Mouse (Mus musculus): ENCODE results near the gene Rundc3b. TPM values are rescaled to one million over a fixed set of nuclear protein-coding genes. Genes with fewer than 3 reads are reported as not detected.

The Rundc3b gene
- polyA plus RNA-seq, 2 experiments, result 4.2 to 4.3 TPM

- TF ChIP-seq POLR2A (IDR thresholded peaks at IDR 0.05; ENCODE audit: borderline replicate concordance, extremely low read depth, insufficient read depth, insufficient read length), result no peak
- no peak overlapping the region for H3K4me3 ChIP-seq (replicated peaks; ENCODE audit: low read length)
- peaks cover 6% of the 10 kb centered on the region; the same call in 1 of the 2 replicates for H3K4me1 ChIP-seq (ENCODE audit: control insufficient read depth, insufficient read depth, low read length)
- no peak overlapping the region for H3K9ac ChIP-seq (ENCODE audit: low read depth, low read length, severe bottlenecking)
- no peaks in the 10 kb centered on the region for H3K9me3 ChIP-seq (ENCODE audit: control insufficient read depth, low read length)
- no peak overlapping the region for H3K4me2 ChIP-seq (replicated peaks; ENCODE audit: low read depth, low read length, severe bottlenecking)
- WGBS, result 57% methylated on average over 3 of the region's 3 CpGs
- DNase-seq (ENCODE audit: low spot score), result no peak
- no peak for ATAC-seq (ENCODE audit: low FRiP score, low read depth)
- no peaks in the 10 kb centered on the region for H3K36me3 ChIP-seq (ENCODE audit: control insufficient read depth, insufficient read depth, low read length)
- H3K27ac ChIP-seq (replicated peaks; ENCODE audit: low read depth, low read length), result no peak overlapping the region
- H3K27me3 ChIP-seq (ENCODE audit: control insufficient read depth, insufficient read depth, low read length), result no peaks in the 10 kb centered on the region
Measured at GRCm38 (mm10) chr5:8542631-8543207, 80.0 kb downstream of the Rundc3b start.

DNA sequence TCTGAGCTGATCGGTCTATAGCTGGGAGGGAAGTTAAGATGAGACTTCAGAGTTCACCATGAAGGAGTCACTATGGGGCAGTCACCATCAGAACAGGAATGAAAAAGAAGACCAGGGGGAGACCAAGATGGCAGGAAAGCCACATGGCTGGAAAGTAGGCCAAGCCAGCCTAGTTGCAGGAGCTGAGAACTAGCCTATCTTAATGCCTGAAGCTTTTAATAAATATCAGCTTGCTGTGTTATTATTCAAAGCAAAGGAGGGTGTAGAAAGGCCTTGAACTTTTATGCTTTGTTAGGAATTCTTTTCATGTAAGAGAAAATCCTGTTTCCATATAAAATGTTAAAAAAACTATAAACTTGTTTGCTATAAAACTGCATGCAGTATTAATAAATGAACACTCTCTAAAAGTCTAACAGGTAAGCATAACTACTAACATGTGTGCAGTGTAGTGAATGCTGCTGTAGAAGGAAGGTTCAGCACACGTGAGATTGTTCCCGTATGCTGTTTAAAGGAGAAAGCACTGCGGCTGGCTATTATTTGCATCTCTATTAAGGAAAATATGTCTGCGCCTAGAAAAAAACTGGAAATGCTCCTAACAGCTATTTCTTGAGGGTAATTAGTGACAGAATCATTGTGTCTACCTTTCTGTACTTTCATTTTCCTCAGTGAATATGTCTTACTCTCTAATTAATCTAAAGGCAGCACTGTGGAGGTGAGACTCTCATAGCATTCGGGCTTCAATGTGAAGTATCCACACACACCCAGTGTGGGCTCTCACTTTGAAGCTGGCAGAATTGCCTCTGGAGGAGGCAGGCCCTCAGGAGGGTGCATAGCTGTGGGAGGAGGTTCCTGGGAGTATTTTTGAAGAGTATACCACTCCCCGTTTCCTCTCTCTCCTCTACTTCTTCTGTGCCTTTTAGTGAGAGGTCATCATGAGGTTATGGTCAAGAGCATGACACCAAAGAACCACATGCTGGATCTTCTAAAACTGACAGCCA, 81.3 kb downstream of the Rundc3b start:
- WGBS, result 31% methylated on average over 7 of the region's 7 CpGs
- H3K9ac ChIP-seq (ENCODE audit: low read depth, low read length, severe bottlenecking), result no peak overlapping the region
- peak overlapping the region; percentile 22; the same call in 1 of the 2 replicates for H3K27ac ChIP-seq (replicated peaks; ENCODE audit: low read depth, low read length)
- H3K4me2 ChIP-seq (replicated peaks; ENCODE audit: low read depth, low read length, severe bottlenecking), result no peak overlapping the region
- peak; percentile 26 for DNase-seq (ENCODE audit: low spot score)
- no peaks in the 10 kb centered on the region for H3K27me3 ChIP-seq (ENCODE audit: control insufficient read depth, insufficient read depth, low read length)
- H3K4me1 ChIP-seq (ENCODE audit: control insufficient read depth, insufficient read depth, low read length), result peaks cover 6% of the 10 kb centered on the region; the same call in 1 of the 2 replicates
- no peaks in the 10 kb centered on the region for H3K36me3 ChIP-seq (ENCODE audit: control insufficient read depth, insufficient read depth, low read length)
- no peak overlapping the region for H3K4me3 ChIP-seq (replicated peaks; ENCODE audit: low read length)
- no peaks in the 10 kb centered on the region for H3K9me3 ChIP-seq (ENCODE audit: control insufficient read depth, low read length)
- TF ChIP-seq POLR2A (IDR thresholded peaks at IDR 0.05; ENCODE audit: borderline replicate concordance, extremely low read depth, insufficient read depth, insufficient read length), result no peak
- peak; percentile 70 for ATAC-seq (ENCODE audit: low FRiP score, low read depth)

- no peak for TF ChIP-seq POLR2A (IDR thresholded peaks at IDR 0.05; ENCODE audit: borderline replicate concordance, extremely low read depth, insufficient read depth, insufficient read length)
- H3K9ac ChIP-seq (ENCODE audit: low read depth, low read length, severe bottlenecking), result no peak overlapping the region
- no peaks in the 10 kb centered on the region for H3K4me1 ChIP-seq (ENCODE audit: control insufficient read depth, insufficient read depth, low read length)
- ATAC-seq (ENCODE audit: low FRiP score, low read depth) (no peak), DNase-seq (ENCODE audit: low spot score) (no peak)
- no peaks in the 10 kb centered on the region for H3K9me3 ChIP-seq (ENCODE audit: control insufficient read depth, low read length)
- no peak overlapping the region for H3K4me3 ChIP-seq (replicated peaks; ENCODE audit: low read length)
- no peaks in the 10 kb centered on the region for H3K36me3 ChIP-seq (ENCODE audit: control insufficient read depth, insufficient read depth, low read length)
- H3K27ac ChIP-seq (replicated peaks; ENCODE audit: low read depth, low read length), result no peak overlapping the region
- 27% methylated on average over 3 of the region's 3 CpGs for WGBS
- H3K4me2 ChIP-seq (replicated peaks; ENCODE audit: low read depth, low read length, severe bottlenecking), result no peak overlapping the region
- H3K27me3 ChIP-seq (ENCODE audit: control insufficient read depth, insufficient read depth, low read length), result no peaks in the 10 kb centered on the region
Measured at GRCm38 (mm10) chr5:8519006-8519405, 103.7 kb downstream of the Rundc3b start.

- no peak for DNase-seq (ENCODE audit: low spot score)
- H3K36me3 ChIP-seq (ENCODE audit: control insufficient read depth, insufficient read depth, low read length), result no peaks in the 10 kb centered on the region
- H3K9ac ChIP-seq (ENCODE audit: low read depth, low read length, severe bottlenecking), result no peak overlapping the region
- 37% methylated on average over 4 of the region's 4 CpGs for WGBS
- H3K4me1 ChIP-seq (ENCODE audit: control insufficient read depth, insufficient read depth, low read length), result no peaks in the 10 kb centered on the region
- no peaks in the 10 kb centered on the region for H3K27me3 ChIP-seq (ENCODE audit: control insufficient read depth, insufficient read depth, low read length)
- H3K4me3 ChIP-seq (replicated peaks; ENCODE audit: low read length), result no peak overlapping the region
- TF ChIP-seq POLR2A (IDR thresholded peaks at IDR 0.05; ENCODE audit: borderline replicate concordance, extremely low read depth, insufficient read depth, insufficient read length), result no peak
- no peak overlapping the region for H3K4me2 ChIP-seq (replicated peaks; ENCODE audit: low read depth, low read length, severe bottlenecking)
- H3K27ac ChIP-seq (replicated peaks; ENCODE audit: low read depth, low read length), result no peak overlapping the region
- no peak for ATAC-seq (ENCODE audit: low FRiP score, low read depth)
- no peaks in the 10 kb centered on the region for H3K9me3 ChIP-seq (ENCODE audit: control insufficient read depth, low read length)
Measured at GRCm38 (mm10) chr5:8491778-8492177, 131.0 kb downstream of the Rundc3b start.

DNA sequence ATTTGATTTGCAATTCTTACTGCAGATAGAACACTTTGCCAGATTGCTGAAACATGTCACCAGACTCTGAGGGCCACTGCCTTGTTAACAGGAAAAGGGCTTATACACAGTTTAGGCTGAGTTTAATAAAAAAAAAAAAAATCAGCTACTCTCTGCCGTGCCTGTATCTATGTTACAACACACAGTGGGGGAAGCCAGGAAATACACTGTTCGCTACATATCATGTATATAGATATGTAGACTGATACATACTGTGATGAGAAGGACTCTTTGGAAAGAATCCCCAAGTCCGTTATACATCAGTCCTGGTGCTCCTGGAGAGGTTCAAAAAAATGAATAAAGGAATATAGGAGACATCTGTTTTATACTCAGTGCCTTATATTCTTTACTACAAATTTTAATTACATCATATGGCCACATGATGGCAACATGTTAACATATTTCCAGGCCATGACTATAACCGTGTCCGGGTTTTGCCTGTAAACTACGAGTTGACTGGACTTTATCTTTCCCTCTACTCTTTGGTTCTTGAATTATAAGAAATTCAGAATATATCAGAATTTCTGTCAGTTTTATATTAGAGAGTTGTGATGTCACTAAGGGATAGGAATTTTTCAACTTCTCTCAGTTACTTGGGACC, 133.2 kb downstream of the Rundc3b start:
- Histone ChIP-seq H3K9ac (ENCODE audit: low read depth, low read length, severe bottlenecking) (no peak overlapping the region), H3K27ac (replicated peaks; ENCODE audit: low read depth, low read length) (no peak overlapping the region), H3K27me3 (ENCODE audit: control insufficient read depth, insufficient read depth, low read length) (no peaks in the 10 kb centered on the region), H3K9me3 (ENCODE audit: control insufficient read depth, low read length) (no peaks in the 10 kb centered on the region), H3K4me3 (replicated peaks; ENCODE audit: low read length) (no peak overlapping the region), H3K4me1 (ENCODE audit: control insufficient read depth, insufficient read depth, low read length) (no peaks in the 10 kb centered on the region), H3K4me2 (replicated peaks; ENCODE audit: low read depth, low read length, severe bottlenecking) (no peak overlapping the region), H3K36me3 (ENCODE audit: control insufficient read depth, insufficient read depth, low read length) (no peaks in the 10 kb centered on the region)
- WGBS, result 40% methylated on average over 6 of the region's 6 CpGs
- ATAC-seq (ENCODE audit: low FRiP score, low read depth), result no peak
- TF ChIP-seq POLR2A (IDR thresholded peaks at IDR 0.05; ENCODE audit: borderline replicate concordance, extremely low read depth, insufficient read depth, insufficient read length), result no peak
- peak; percentile 67 for DNase-seq (ENCODE audit: low spot score)
